Mouse (Mus musculus): Measurements from ENCODE around the gene Dync1li2.
A peak's percentile ranks its signal among the peaks of the same experiment; 100 is the strongest.

Dync1li2 gene

DNA sequence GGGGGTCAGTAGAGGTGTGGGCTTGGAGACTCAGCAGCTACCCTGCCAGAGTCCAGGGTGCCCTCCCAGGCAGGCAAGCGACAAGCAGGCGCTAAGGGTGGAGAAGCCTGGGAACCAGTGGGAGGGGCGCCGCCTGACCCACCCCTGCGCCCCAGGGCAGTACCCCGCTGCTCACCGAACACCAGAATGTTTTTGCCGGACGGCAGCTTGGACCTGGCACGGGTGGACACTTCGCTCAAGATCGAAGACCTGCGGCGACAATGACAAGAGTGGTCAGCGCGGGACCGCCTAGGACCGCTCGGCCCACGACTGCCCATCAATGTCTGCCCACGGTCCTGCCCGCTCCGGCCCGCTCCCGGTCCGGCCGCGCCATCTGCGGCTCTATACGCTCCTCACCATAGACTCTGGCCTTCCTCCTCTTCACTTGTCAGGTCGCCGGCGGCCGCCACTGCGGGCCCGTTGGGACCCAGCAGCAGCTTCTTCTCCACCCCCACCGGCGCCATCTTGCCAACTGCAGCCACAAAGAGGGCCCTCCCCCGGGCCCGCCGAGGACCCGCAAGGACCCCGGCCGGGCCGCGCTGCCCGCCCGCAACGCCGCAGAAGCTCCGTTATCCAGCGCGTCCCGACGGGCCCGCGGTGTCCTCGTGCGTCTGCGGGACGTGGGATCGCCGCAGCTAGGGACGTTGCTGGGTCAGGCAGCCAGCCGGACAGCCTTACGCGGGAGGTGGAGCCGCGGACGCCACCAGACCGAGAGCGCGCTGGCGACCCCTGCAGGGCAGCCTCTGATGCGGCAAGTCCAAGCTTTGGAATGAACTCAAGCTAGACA lies at the start of gene Dync1li2:
Gene Dync1li2, minus strand, starts transcription at position 749 of the 826 bp plus-strand sequence.
- peak; percentile 85 to 96 for DNase-seq (ENCODE audit: low spot score in 2 of 2)

DNA sequence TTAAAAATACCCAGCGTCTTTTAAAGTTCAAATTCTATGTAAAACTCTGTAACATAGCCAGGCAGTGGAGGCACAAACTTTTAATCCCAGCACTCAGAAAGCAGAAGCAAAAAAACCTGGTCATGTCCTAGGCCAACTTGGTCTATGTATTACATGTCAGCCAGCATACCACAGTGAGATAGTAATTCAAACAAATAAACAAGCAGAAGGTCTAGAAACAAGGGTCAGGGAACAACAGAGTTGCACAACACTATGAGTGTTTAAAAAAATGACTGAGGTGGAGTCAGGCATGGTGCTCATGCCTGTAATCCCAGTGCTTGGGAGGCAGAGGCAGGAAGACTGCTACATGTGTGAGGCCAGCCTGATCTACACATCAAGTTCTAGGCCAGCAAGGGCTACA lies 36.2 kb upstream of the Dync1li2 start:
- no peak for DNase-seq (ENCODE audit: low spot score in 2 of 2)

DNA sequence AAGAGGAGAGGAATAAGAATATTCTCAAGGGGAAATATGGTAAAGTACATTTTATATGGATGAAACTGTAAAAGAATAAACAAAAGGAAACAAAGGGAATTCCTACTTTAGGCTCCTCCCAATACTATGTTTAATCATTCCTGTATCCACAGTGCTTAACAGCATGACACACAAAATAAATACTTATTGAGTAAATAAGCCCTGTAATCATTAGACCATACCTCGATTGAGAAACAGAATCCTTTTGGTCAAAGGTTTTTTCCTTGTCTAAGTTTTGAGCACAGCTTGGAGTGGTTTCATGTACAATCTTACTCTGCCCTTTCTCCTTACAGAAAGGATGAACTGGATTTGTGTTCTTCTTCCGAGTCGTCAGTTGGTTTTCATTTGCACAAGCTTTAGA lies 29.6 kb upstream of the Dync1li2 start:
- DNase-seq (ENCODE audit: low spot score in 2 of 2) = no peak

DNA sequence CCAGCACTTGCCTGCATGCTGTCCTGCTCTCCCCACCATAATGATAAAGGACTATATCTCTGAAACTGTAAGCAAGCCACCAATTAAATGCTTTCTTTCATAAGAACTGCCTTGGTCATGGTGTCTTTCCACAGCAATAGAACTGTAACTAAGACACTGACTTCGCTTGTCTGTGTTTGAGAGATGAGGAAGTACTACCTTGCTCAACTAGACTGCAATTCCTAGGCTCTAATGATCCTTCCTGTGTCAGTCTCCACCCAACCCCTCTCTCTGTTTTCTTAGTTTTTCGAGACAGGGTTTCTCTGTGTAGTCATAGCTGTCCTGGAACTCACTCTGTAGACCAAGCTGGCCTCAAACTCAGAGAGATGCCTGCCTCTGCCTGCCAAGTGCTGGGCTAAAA lies 24.6 kb upstream of the Dync1li2 start:
- no peak for DNase-seq (ENCODE audit: low spot score in 2 of 2)

DNA sequence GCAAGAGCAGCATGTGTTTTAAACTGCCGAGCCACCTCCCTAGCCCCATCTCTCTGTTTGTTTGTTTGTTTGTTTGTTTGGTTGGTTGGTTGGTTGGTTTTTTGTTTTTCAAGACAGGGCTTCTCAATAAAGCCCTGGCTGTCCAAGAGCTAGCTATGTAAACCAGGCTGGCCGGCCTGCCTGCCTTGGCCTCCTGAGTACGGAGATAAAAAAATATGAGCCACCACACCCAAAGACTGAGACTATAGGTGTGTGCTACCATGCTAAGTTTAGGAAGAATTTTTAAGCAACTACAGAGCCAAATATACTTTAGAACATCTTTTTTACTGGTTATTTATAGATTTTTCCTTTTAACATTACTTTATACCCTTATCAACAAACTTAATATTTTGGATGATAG lies 9.3 kb upstream of the Dync1li2 start:
- no peak for DNase-seq (ENCODE audit: low spot score in 2 of 2)

DNA sequence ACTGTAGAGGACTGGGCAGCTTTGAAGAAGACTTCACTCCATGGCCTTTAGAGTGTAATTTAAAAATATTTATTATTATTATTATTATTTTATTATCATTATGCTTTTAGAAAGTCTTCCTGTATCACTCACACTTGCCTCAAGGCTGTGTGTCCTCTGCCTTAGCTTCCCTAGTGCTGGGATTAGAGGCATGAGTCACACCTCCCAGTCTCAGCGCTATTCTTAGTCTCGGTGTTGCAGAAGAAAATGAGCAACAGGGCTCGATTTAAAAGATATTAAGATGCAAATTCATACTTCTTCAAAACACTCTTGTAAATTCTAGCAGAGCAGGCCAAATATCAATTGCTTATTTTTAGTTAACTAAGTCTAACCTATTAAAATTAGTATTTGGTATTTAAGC lies 5.9 kb upstream of the Dync1li2 start:
- DNase-seq (ENCODE audit: low spot score in 2 of 2) = no peak

DNA sequence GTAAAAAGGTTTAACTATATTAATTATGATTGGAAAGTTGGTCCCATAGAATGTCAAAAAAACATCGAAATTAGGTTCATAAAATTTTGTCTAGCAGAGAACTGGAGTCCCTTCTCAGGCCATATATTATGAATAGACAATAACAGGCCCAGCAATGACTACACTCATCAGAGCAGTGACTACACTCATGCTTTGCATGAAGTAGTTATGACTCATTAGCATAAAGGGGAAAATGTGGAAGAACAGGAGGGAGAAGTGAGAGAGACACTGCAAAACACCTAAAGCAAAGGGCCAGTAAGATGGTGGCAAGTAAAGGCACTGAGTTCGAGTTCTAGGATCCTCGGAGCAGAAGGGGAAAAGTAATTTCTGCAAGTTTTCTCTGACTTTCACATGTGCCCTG lies 3.2 kb upstream of the Dync1li2 start:
- no peak for DNase-seq (ENCODE audit: low spot score in 2 of 2)

DNA sequence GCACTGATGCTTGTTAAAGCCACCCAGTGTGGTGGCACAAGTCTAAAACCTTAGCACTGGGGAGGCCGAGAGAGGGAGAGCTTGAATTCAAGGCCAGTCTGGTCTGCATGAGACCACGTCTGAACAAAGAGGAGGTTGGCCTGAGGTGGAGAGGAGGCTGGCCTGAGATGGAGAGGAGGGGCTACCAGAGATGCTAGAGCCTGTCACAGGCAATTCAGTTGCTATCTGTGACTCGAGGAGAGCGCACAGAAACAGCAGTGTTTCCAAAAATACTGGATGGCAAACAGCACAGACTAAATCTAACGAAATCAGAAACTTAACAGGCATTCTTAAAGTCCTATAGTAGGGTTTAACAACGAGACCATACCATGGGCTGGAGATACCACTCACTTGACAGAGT lies 2.4 kb upstream of the Dync1li2 start:
- no peak for DNase-seq (ENCODE audit: low spot score in 2 of 2)

DNA sequence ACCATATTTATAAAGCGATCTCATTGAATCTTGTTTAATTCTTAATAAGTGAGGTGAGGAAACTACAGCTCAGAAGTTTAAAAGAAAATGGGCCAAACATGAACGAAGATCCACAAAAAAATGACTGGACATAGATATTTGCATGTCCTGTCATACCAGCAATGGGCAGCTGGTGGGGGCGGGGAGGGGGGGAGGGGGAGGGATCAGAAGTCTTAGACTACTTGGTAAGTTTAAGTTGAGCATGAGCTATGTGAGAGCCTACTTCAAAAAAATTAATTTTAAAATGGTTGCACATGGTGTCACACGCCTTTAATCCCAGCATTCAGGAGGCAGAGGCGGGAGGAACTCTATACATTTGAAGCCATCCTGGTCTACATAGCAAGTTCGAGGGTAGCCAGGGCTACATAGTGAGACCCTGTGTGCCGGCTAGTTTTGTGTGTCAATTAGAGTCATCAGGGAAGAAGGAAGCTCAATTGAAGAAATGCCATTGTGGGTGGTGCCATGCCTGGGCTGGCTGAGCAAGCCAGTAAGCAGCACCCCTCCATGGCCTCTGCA lies 355 bp upstream of the Dync1li2 start:
- no peak for DNase-seq (ENCODE audit: low spot score in 2 of 2)

DNA sequence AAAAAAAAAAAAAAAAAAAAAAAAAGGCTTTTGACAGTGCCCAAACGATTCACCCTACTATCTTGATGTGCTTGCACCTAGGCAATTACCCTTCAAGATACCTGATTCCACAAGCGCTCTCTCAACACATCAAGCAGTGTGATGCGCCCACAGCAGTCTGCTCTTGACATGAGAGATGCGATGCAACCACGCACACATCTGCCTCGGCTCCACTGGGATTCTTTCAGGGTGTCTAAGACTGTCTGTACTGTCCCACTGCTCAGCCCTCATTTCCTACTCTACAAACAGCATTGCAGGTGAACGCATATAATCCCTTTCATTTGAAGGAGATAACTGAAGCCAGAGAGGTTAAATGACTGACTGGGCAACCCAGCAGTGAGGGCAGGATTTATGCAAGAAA lies 1.2 kb downstream of the Dync1li2 start:
- no peak for DNase-seq (ENCODE audit: low spot score in 2 of 2)

DNA sequence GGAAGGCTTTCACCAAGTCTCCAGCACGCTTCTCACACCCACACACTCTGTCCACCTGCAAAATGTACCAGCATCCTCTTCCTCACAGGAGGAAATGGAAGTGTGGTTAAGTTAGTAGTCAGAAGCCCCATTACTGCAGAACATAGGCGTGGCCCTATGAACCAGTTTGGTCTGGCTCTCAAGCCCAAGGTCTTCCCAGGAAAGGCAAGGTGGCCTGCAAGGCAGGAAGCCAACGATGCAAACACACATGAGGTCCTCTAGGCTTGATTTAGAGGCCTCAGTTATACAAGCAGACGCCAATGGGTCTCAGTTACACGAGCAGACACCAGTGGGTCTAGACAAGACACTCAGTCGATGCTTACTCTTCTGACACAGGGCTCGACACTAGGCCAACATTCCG lies 3.4 kb downstream of the Dync1li2 start:
- DNase-seq (ENCODE audit: low spot score in 2 of 2) = no peak

DNA sequence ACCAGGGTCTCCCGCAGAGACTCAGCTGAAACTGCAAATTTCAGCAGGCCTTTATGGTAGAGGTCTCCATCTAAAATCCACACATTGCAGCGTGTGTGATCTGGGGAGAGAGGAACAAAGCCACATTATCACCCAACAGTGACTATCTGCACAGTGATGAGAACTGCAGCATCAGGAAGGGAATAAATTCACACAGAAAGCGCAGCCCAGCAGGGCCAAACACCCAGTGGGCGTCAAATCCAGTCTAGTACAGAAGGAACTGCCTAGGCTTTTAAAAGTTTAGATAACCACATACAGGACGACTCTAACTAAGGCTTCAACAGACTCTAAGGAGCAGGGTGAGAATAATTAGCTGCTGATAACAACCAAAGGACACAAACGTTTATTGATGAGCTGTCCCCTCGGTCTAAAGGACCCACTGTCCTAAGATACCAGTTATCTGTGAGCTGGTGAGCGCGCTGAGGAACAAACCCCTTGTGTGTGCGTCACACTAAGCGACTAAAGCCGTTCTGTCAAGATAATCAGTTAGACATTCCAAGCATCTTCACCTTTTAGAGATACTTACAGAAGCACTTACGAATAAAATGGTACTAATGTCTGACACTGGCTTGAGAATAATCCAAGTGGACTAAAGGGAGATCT lies 5.2 kb downstream of the Dync1li2 start:
- no peak for DNase-seq (ENCODE audit: low spot score in 2 of 2)

DNA sequence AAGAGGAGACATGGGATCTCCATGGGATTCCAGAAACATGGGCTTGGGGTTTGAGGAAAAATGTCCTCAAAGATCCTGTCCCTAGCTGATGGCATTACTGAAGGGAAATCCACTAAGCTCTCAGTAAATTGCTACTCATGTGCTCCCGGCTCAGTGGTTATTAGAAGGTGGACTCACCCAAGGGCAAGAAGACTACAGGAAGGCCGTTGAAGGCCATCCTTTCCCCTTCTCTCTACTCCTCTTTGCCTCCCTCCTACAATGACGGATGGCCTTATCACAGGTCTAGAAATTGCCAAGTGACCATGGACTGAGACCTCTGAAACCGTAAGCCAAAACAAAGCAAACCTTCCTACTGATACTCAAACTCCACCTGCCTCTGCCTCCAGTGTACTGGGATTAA lies 6.3 kb downstream of the Dync1li2 start:
- DNase-seq (ENCODE audit: low spot score in 2 of 2) = no peak

DNA sequence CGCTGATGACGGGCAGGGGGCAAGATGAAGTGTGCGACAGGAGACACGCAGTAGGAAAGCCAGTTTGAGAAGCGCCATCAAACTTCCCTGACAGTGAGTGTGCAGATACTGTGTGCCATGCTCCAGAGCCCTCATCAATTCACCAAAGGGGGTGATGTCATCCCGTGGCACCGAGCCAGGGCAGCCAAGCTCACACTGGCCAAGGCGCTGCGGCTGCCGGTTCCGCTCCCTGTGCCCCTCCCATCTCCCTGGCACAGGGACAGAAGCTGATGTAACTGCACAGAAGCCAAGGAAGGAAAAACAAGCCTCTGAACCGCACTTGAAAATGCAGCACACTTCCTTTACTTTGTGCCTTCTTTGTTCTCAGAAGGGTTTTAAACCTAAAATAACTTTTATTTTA lies 6.8 kb downstream of the Dync1li2 start:
- DNase-seq (ENCODE audit: low spot score in 2 of 2) = peak; percentile 94 to 95

DNA sequence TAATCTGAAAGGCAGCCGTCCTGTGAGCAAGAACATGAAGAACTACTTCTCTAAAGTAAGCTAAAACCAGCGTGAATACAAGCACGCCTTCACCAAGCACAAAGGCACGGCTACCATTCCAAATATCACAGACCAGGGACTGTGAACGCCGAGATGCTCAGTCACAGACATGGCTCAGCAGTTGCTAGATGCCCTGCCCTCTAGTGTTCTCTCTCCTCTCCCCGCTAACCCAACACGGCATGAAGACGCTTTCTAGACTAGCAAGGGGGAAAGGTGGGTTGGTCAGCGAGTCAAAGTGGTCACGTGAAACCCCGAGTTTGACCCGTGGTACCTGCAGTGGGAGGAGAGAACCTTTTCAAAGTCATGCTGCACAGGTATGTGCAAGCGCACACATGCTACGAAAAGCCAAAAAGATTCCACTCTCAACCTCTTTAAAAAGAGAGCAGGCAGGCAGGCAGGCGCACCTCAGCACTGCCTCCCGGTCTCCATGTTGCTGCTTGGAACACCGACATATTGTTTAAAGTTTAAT lies 8.0 kb downstream of the Dync1li2 start:
- DNase-seq (ENCODE audit: low spot score in 2 of 2) = no peak

DNA sequence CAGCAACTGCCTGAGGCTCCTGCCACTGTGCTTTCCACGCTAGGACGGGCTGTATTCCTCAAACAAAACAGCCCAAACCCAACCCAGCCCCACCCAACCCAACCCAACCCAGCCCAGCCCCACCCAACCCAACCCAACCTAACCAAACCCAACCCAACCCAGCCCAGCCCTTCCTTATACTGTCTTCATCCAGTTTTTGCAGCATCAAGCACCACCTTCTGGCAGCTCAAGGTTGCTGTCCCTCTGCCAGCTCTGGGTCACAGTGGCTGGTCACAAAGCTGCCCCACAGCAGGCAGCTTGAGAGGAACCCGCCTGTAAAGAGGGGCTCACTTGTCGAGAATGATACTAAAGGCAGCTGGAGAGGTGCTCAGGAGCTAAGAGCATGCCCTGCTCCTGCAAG lies 8.6 kb downstream of the Dync1li2 start:
- DNase-seq (ENCODE audit: low spot score in 2 of 2) = no peak

DNA sequence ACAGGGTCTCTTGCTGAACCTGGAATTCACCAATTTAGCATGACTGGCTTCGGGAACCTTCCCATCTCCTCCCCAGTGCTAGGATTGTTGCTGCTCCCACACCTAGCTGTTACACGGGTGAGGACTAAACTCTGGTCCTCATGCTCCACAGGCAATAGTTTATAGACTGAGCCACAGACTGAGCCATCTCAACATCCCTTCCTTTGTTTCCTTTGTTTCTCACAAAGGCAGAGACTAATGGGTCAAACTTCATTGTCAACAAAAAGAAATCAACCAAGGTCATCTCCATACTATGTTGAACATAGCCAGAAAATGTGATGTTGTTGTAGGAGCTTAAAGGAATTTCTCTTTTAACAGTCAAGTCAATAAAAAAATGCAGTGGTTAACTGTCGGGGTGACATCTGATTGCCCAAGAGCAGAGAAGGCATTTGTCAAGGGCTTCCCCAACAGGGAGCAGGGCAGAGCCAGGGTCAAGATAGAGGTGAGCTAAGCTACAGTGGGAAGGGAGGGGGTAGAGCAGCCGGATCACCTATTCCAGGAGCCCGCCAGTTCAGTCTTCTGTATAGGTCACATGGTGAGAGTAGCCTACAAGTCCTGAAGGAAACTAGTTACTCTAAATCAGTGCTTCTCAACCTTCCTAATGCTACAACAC lies 9.5 kb downstream of the Dync1li2 start:
- no peak for DNase-seq (ENCODE audit: low spot score in 2 of 2)

DNA sequence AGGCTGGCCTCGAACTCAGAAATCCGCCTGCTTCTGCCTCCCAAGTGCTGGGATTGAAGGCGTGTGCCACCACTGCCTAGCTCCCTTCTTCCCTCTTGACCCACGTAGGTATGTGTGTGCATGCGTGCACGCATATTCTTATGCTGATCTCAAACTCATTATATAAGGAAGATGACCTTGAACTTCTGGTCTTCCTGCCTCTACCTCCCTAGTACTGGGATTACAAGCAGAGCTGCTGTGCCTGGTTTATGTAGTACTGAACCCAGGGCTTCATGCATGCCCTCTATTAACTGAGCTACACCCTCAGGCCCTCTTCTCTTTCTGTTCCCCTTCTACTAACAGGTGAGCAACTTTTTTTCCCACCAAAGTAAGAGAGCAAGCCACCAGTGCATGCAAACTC lies 10.2 kb downstream of the Dync1li2 start:
- DNase-seq (ENCODE audit: low spot score in 2 of 2) = no peak

DNA sequence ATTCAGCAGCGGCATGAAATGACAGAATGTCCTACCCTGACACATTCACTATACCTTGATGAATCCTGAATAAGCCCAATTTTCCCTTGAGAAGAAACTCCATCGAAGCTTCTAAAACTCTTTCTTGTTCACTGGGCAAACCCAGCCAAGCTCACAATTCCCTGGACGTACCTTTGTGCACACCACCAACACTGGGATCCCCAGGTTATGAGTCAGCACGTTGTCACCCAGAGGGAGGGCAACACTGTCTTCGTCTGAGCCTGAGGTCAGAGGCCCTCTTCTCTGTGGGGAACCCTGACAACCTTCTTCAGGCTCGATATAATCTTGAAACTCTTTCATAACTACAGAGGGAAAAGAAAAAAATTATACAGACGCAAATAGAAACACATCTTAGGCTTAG lies 12.6 kb downstream of the Dync1li2 start:
- DNase-seq (ENCODE audit: low spot score in 2 of 2) = no peak

DNA sequence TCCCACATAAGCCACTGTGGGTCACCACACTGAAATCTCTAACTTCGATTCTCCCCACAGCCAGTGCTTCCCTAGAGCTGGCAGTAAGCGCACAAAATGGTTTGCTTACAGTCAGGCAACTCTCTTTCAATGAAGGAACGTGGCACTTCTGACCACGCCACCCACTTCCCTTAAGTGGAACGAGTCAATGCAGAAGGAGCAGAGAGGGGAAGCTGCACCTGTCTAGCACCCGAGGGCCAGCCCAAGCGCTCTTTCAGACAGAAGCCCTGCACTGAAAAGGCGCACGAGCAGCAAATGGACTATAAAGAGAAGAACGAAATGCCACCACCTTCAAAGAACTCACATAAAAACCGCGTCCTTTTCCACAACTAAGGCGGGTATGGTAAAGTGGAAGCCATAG lies 15.1 kb downstream of the Dync1li2 start:
- no peak for DNase-seq (ENCODE audit: low spot score in 2 of 2)

DNA sequence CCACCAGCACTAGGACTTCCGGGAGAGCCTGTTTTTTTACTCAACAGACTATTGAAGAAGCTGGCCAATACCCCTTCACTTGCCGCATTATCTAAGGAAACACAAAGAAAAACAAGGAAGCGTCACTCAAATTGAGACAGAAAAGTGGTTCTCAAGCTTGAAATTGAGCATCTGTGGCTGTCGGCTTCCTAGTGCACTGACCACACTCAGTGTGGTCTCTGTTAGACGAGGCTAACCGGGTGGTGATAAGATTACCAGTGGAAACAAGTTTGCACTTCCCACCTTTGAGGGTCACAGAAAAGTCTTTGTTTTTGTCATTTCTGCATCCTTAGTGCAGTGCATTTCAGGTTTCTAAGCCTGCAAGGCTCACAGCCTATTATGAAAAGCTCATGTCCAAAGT lies 20.5 kb downstream of the Dync1li2 start:
- DNase-seq (ENCODE audit: low spot score in 2 of 2) = no peak

DNA sequence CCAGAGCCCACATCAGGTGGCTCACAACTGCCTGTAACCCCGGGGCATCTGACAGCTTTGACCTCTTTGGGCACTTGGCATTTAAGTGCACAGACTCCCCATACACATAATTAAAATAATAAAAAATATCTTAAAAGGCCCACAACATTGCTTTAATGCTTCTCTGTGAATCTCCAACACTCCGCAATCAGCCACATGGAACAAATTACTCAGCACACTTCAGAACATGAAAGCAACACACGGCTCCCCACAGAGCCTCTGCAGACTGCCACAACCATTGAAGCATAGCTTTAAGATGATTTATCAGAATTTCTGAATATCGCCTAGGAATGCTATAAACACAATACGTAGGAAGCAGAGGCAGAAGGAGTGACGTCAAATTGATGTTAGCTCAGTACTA lies 26.8 kb downstream of the Dync1li2 start:
- no peak for DNase-seq (ENCODE audit: low spot score in 2 of 2)

Data from urinary bladder, adult 18-20 months (tissue).